Mouse (Mus musculus): Measurements from ENCODE around the gene Map2. TPM values are rescaled to one million over a fixed set of nuclear protein-coding genes. Genes with fewer than 3 reads are reported as not detected.

The Map2 gene
- polyA plus RNA-seq, 1 experiment: 2.4 TPM

GRCm38 (mm10) chr1:66299376-66299775 lies 124.3 kb downstream of the Map2 start:
- Histone ChIP-seq H3K27me3 (ENCODE audit: control insufficient read depth, insufficient read depth, insufficient read length) (no peaks in the 10 kb centered on the region), H3K36me3 (ENCODE audit: control insufficient read depth, insufficient read depth) (no peaks in the 10 kb centered on the region), H3K4me3 (no peak overlapping the region), H3ac (ENCODE audit: control insufficient read depth, insufficient read length) (no peak overlapping the region), H3K4me2 (ENCODE audit: low read depth) (no peak overlapping the region), H3K79me2 (ENCODE audit: control insufficient read depth, insufficient read depth) (no peaks in the 10 kb centered on the region)
- no peak for TF ChIP-seq POLR2A (IDR thresholded peaks at IDR 0.05; ENCODE audit: insufficient read length, low read depth)
- TF ChIP-seq POLR2AphosphoS2 (IDR thresholded peaks at IDR 0.05; ENCODE audit: insufficient read length, low read depth): no peak
- no peak for TF ChIP-seq E2F4 (IDR thresholded peaks at IDR 0.05; ENCODE audit: insufficient read depth)
- no peak for TF ChIP-seq MAX (IDR thresholded peaks at IDR 0.05; ENCODE audit: low read depth)
- no peak for TF ChIP-seq MYOG (IDR thresholded peaks at IDR 0.05; ENCODE audit: control insufficient read depth in 1 of 3, insufficient read depth in 1 of 3, insufficient read length in 2 of 3, low read depth in 2 of 3)
- TF ChIP-seq CEBPB (IDR thresholded peaks at IDR 0.05; ENCODE audit: insufficient read depth, poor library complexity, severe bottlenecking): no peak
- no peak for TF ChIP-seq SRF (IDR thresholded peaks at IDR 0.05; ENCODE audit: control insufficient read depth, insufficient read length, low read depth)
- TF ChIP-seq TCF3 (IDR thresholded peaks at IDR 0.05; ENCODE audit: insufficient read length, low read depth): no peak
- no peak for TF ChIP-seq MYOD1 (IDR thresholded peaks at IDR 0.05; ENCODE audit: control insufficient read depth in 1 of 3, insufficient read length in 2 of 3, low read depth in 2 of 3)
- no peak for TF ChIP-seq USF1 (IDR thresholded peaks at IDR 0.05; ENCODE audit: low read depth)
- TF ChIP-seq TCF12 (IDR thresholded peaks at IDR 0.05; ENCODE audit: insufficient read depth, poor library complexity, severe bottlenecking): no peak
- no peak for TF ChIP-seq REST (IDR thresholded peaks at IDR 0.05; ENCODE audit: insufficient read depth, insufficient read length)

GRCm38 (mm10) chr1:66320378-66321135 lies 145.5 kb downstream of the Map2 start:
- H3K27me3 ChIP-seq (ENCODE audit: control insufficient read depth, insufficient read depth, insufficient read length): no peaks in the 10 kb centered on the region
- no peak overlapping the region for H3ac ChIP-seq (ENCODE audit: control insufficient read depth, insufficient read length)
- no peaks in the 10 kb centered on the region for H3K79me2 ChIP-seq (ENCODE audit: control insufficient read depth, insufficient read depth)
- no peak overlapping the region for H3K4me2 ChIP-seq (ENCODE audit: low read depth)
- no peak for TF ChIP-seq MYOD1 (IDR thresholded peaks at IDR 0.05; ENCODE audit: control insufficient read depth in 1 of 3, insufficient read length in 2 of 3, low read depth in 2 of 3)
- no peak for TF ChIP-seq POLR2A (IDR thresholded peaks at IDR 0.05; ENCODE audit: insufficient read length, low read depth)
- no peak for TF ChIP-seq MAX (IDR thresholded peaks at IDR 0.05; ENCODE audit: low read depth)
- TF ChIP-seq TCF3 (IDR thresholded peaks at IDR 0.05; ENCODE audit: insufficient read length, low read depth): no peak
- TF ChIP-seq E2F4 (IDR thresholded peaks at IDR 0.05; ENCODE audit: insufficient read depth): no peak
- TF ChIP-seq USF1 (IDR thresholded peaks at IDR 0.05; ENCODE audit: low read depth): no peak
- no peak overlapping the region for H3K4me3 ChIP-seq
- H3K36me3 ChIP-seq (ENCODE audit: control insufficient read depth, insufficient read depth): no peaks in the 10 kb centered on the region

DNA sequence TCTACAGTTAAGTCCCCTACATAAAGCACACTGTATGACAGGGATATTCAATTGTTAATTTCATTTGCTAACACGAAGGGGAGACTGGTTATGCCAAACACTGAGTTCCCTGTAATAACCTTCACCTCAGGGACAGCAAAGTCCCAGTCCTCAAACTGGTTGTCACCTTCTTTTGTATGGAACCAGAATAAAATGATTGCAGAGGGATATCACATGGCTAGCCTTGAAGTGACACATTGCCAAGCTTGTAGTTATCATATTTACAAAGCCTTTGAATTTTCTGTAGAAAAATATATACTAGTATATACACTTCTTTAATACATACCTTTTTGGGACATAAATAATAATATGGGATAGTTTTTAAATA lies 146.0 kb downstream of the Map2 start:
- no peaks in the 10 kb centered on the region for H3K36me3 ChIP-seq (ENCODE audit: control insufficient read depth, insufficient read depth)

GRCm38 (mm10) chr1:66321631-66322142 lies 146.6 kb downstream of the Map2 start:
- Histone ChIP-seq H3K4me3 (no peak overlapping the region), H3K27me3 (ENCODE audit: control insufficient read depth, insufficient read depth, insufficient read length) (no peaks in the 10 kb centered on the region), H3ac (ENCODE audit: control insufficient read depth, insufficient read length) (no peak overlapping the region), H3K4me2 (ENCODE audit: low read depth) (no peak overlapping the region), H3K79me2 (ENCODE audit: control insufficient read depth, insufficient read depth) (no peaks in the 10 kb centered on the region), H3K36me3 (ENCODE audit: control insufficient read depth, insufficient read depth) (no peaks in the 10 kb centered on the region)
- TF ChIP-seq POLR2A (IDR thresholded peaks at IDR 0.05; ENCODE audit: insufficient read length, low read depth): no peak

More for the DNA sequence above, 146.0 kb downstream of the Map2 start:
- no peak overlapping the region for H3K4me3 ChIP-seq
- no peak for TF ChIP-seq POLR2AphosphoS2 (IDR thresholded peaks at IDR 0.05; ENCODE audit: insufficient read length, low read depth)
- no peak for TF ChIP-seq SRF (IDR thresholded peaks at IDR 0.05; ENCODE audit: control insufficient read depth, insufficient read length, low read depth)
- no peak for TF ChIP-seq TCF3 (IDR thresholded peaks at IDR 0.05; ENCODE audit: insufficient read length, low read depth)
- TF ChIP-seq MYOD1 (IDR thresholded peaks at IDR 0.05; ENCODE audit: control insufficient read depth in 1 of 3, insufficient read length in 2 of 3, low read depth in 2 of 3): no peak
- no peak for TF ChIP-seq E2F4 (IDR thresholded peaks at IDR 0.05; ENCODE audit: insufficient read depth)
- TF ChIP-seq CEBPB (IDR thresholded peaks at IDR 0.05; ENCODE audit: insufficient read depth, poor library complexity, severe bottlenecking): no peak
- no peak for TF ChIP-seq MYOG (IDR thresholded peaks at IDR 0.05; ENCODE audit: control insufficient read depth in 1 of 3, insufficient read depth in 1 of 3, insufficient read length in 2 of 3, low read depth in 2 of 3)
- no peak for TF ChIP-seq USF1 (IDR thresholded peaks at IDR 0.05; ENCODE audit: low read depth)
- no peak for TF ChIP-seq MAX (IDR thresholded peaks at IDR 0.05; ENCODE audit: low read depth)
- no peak for TF ChIP-seq REST (IDR thresholded peaks at IDR 0.05; ENCODE audit: insufficient read depth, insufficient read length)
- H3K27me3 ChIP-seq (ENCODE audit: control insufficient read depth, insufficient read depth, insufficient read length): no peaks in the 10 kb centered on the region
- H3K79me2 ChIP-seq (ENCODE audit: control insufficient read depth, insufficient read depth): no peaks in the 10 kb centered on the region
- H3ac ChIP-seq (ENCODE audit: control insufficient read depth, insufficient read length): no peak overlapping the region
- H3K4me2 ChIP-seq (ENCODE audit: low read depth): no peak overlapping the region

- no peak overlapping the region for H3K4me2 ChIP-seq (ENCODE audit: low read depth)
- H3ac ChIP-seq (ENCODE audit: control insufficient read depth, insufficient read length): no peak overlapping the region
- H3K36me3 ChIP-seq (ENCODE audit: control insufficient read depth, insufficient read depth): no peaks in the 10 kb centered on the region
- H3K79me2 ChIP-seq (ENCODE audit: control insufficient read depth, insufficient read depth): no peaks in the 10 kb centered on the region
- H3K4me3 ChIP-seq: no peak overlapping the region
- no peak for TF ChIP-seq POLR2AphosphoS2 (IDR thresholded peaks at IDR 0.05; ENCODE audit: insufficient read length, low read depth)
- TF ChIP-seq CEBPB (IDR thresholded peaks at IDR 0.05; ENCODE audit: insufficient read depth, poor library complexity, severe bottlenecking): no peak
- TF ChIP-seq SRF (IDR thresholded peaks at IDR 0.05; ENCODE audit: control insufficient read depth, insufficient read length, low read depth): no peak
- no peak for TF ChIP-seq MYOD1 (IDR thresholded peaks at IDR 0.05; ENCODE audit: control insufficient read depth in 1 of 3, insufficient read length in 2 of 3, low read depth in 2 of 3)
- no peak for TF ChIP-seq MYOG (IDR thresholded peaks at IDR 0.05; ENCODE audit: control insufficient read depth in 1 of 3, insufficient read depth in 1 of 3, insufficient read length in 2 of 3, low read depth in 2 of 3)
- H3K27me3 ChIP-seq (ENCODE audit: control insufficient read depth, insufficient read depth, insufficient read length): no peaks in the 10 kb centered on the region
These were observed 148.4 kb downstream of the Map2 start for GRCm38 (mm10) chr1:66323461-66323860.
